Mouse (Mus musculus) heart, embryonic 16.5 days (tissue): ENCODE data around the gene Zdhhc14. TPM values are rescaled to one million over a fixed set of nuclear protein-coding genes. Genes with fewer than 3 reads are reported as not detected.

Experiments
- ATAC-seq: fragments of 200-750 bp; cut with Nextera tagmentation; replicated peaks from 2 replicates; pipeline ENCODE4 v1.8.0; 2017; ENCODE audit warnings: moderate number of reproducible peaks; ENCODE audit not compliant: insufficient read depth, low FRiP score; ENCODE audit errors: extremely low read depth
- H3K27ac ChIP-seq: fragments of 300-500 bp; sonication (generic); 2 replicates; pipeline ENCODE4 v1.5.1; 2014; ENCODE audit warnings: mild to moderate bottlenecking, low read length, control low read depth, moderate library complexity
- H3K27me3 ChIP-seq: fragments of 300-500 bp; sonication (generic); 2 replicates; pipeline ENCODE4 v1.6.1; 2014; ENCODE audit warnings: low read length, mixed read lengths; ENCODE audit not compliant: control insufficient read depth, insufficient read depth
- H3K36me3 ChIP-seq: fragments of 300-500 bp; sonication (generic); 2 replicates; pipeline ENCODE4 v1.6.1; 2014; ENCODE audit not compliant: control insufficient read depth, insufficient read depth
- H3K4me1 ChIP-seq: fragments of 300-500 bp; sonication (generic); 2 replicates; pipeline ENCODE4 v1.6.1; 2014; ENCODE audit warnings: low read length, mixed read lengths; ENCODE audit not compliant: control insufficient read depth, insufficient read depth
- H3K4me2 ChIP-seq: fragments of 300-500 bp; sonication (generic); 2 replicates; pipeline ENCODE4 v1.6.1; 2014; ENCODE audit warnings: low read depth, mild to moderate bottlenecking, control low read depth, low read length
- H3K4me3 ChIP-seq: fragments of 300-500 bp; sonication (generic); 2 replicates; pipeline ENCODE4 v1.5.1; 2014; ENCODE audit warnings: mild to moderate bottlenecking, control low read depth, low read length
- H3K9ac ChIP-seq: fragments of 300-500 bp; sonication (generic); 2 replicates; pipeline ENCODE4 v1.6.1; 2014; ENCODE audit warnings: low read length, control low read depth
- H3K9me3 ChIP-seq: fragments of 300-500 bp; sonication (generic); replicated peaks from 2 replicates; pipeline ENCODE4 v1.6.1; 2016; ENCODE audit warnings: low read length; ENCODE audit not compliant: control insufficient read depth
- WGBS: fragments of 180-500 bp; shearing (Covaris S2); extraction: QIAGEN DNeasy Blood & Tissue Kit; methylation state at CpG from one replicate; pipeline ENCODE4 v1.1.7; 2014; 5-methylcytosine and 5-hydroxymethylcytosine counted together
- polyA plus RNA-seq: library from polyadenylated mRNA; unstranded; fragments of >200 nt; fragmentation: Nextera tagmentation; extraction: Ambion mirVana; gene quantifications from 2 replicates; pipeline ENCODE4 v1.2.1, GENCODE M21; 2015

Zdhhc14 gene
- polyA plus RNA-seq, 1 experiment from 2014 or later: 1.3 TPM

DNA sequence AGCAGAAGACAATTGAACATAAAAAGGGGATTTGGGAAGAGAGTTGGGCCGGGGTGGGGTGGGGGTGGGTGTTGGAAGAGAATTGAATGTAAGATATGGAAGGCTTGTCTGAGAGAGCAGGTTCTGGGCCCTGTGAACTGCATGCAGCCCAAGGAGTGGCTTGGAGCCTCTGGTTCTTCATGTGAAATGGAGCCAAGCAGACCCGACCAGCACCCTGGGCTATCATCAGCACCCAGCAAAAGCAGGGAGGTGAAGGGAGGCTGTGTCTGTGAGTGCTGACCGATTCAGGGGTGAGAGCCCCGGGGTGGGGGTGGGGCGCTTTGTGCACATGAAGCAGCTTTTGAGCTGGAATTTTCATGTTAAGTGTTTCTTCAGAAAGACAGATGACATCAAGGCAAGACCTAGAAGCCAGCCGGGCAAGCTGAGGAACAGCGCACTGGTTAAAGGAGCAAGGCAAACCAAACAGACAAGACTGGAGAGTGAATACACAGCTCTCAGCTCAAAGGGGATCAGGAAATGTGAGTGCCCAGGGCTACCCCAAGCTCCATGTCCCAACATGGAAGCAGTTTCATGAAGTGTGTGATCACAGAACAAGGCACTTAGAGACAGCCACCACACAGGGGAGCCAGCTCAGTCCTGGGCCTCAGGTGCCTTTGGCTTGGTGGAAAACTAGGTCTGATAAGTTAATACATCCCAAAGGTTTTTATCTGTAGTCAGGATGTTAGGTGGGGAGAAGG, 308.6 kb downstream of the Zdhhc14 start:
- no peaks in the 10 kb centered on the region for H3K27me3 ChIP-seq
- H3K27ac ChIP-seq: no peak overlapping the region
- H3K4me3 ChIP-seq: no peak overlapping the region
- WGBS: 72% methylated on average over 7 of the region's 7 CpGs
- peaks cover 27% of the 10 kb centered on the region for H3K4me1 ChIP-seq
- no peak overlapping the region for H3K4me2 ChIP-seq
- no peaks in the 10 kb centered on the region for H3K36me3 ChIP-seq
- no peak for ATAC-seq
- no peaks in the 10 kb centered on the region for H3K9me3 ChIP-seq
- H3K9ac ChIP-seq: no peak overlapping the region

DNA sequence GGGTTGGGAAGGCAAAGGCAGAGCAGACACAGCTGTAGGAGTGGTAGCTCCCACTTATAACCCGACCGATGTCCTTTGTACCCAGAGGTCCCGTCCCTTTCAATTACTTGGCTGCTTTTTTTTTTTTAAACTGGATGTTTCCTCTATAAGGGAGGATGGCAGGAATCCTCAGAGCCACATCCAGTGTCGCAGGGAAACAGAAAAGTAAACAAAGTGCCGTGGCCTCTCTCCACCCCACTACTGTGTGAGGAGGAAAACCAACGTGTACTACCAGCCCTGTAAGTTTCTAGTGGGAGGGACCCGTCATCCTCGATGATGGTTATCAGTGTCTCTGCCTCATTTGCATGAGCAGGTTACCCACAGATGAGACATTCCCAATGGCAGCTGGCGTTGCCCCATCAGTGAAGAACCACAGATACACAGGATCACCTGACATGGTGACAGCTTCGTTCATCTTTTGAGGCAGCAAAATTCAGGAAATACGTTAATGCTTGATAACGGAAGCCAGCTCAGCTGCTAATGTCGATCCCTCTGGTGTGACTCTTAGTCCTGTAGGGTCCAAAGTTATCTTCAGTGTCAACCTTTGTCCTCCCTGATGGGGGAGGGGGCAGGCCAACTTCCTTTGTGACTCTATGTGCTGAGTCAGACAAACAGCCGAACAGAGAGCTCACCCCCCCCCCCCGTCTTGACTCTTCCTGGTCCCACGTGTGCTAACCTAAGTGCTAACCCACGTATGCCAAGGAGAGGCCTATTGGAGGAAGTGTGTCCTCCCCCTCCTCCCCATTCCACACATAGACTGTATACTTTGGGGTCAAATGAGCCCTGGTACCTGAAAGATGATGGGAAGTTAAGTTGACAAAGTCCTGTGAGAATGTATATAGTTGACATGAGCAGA, 309.7 kb downstream of the Zdhhc14 start:
- no peak for ATAC-seq
- H3K36me3 ChIP-seq: no peaks in the 10 kb centered on the region
- peaks cover 23% of the 10 kb centered on the region for H3K4me1 ChIP-seq
- no peak overlapping the region for H3K9ac ChIP-seq
- H3K27me3 ChIP-seq: no peaks in the 10 kb centered on the region
- no peak overlapping the region for H3K4me3 ChIP-seq
- no peak overlapping the region; the same call in 1 of the 2 replicates for H3K4me2 ChIP-seq
- 49% methylated on average over 17 of the region's 17 CpGs for WGBS
- H3K27ac ChIP-seq: no peak overlapping the region
- H3K9me3 ChIP-seq: no peaks in the 10 kb centered on the region

DNA sequence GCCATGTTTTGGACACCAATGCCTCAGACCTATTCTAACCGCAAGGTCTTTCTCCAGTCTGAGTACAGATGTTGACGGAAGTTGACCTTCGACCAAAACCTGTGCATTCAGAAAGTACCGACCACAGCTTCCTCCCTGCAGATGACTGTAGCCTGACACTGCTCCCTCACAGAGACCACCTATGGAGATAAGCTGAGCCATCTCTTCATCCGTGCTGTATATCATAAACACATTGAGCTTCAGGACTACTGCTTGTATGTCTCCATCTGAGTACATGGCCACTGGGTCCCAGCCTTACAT, 310.2 kb downstream of the Zdhhc14 start:
- Histone ChIP-seq H3K4me1 (peaks cover 17% of the 10 kb centered on the region), H3K9ac (no peak overlapping the region), H3K9me3 (no peaks in the 10 kb centered on the region), H3K27ac (no peak overlapping the region), H3K4me3 (no peak overlapping the region), H3K27me3 (no peaks in the 10 kb centered on the region), H3K36me3 (no peaks in the 10 kb centered on the region), H3K4me2 (no peak overlapping the region)
- 78% methylated on average over 5 of the region's 5 CpGs for WGBS
- no peak for ATAC-seq

Other genes with a start within 250 kb of the Zdhhc14 start
- gene Ldhal6b, start 73.8 kb upstream of the Zdhhc14 start, polyA plus RNA-seq: not detected in 2 replicates
- gene Tmem242, start 52.3 kb upstream of the Zdhhc14 start, polyA plus RNA-seq: 123 and 126 TPM in 2 replicates